Mouse (Mus musculus) olfactory bulb, adult 2 months (tissue): ENCODE measurements around the gene Wrnip1.

Source experiments
- CTCF ChIP-seq: fragments of 200-500 bp; IDR thresholded peaks from 2 replicates; pipeline ENCODE4 v1.5.1; 2012; ENCODE audit warnings: low read depth, mild to moderate bottlenecking, low read length, moderate library complexity; ENCODE audit not compliant: insufficient read depth
- POLR2A ChIP-seq: fragments of 200-500 bp; IDR thresholded peaks from 2 replicates; pipeline ENCODE4 v1.6.1; 2012; ENCODE audit warnings: mild to moderate bottlenecking, low read depth, low read length, moderate library complexity; ENCODE audit not compliant: insufficient read depth

DNA sequence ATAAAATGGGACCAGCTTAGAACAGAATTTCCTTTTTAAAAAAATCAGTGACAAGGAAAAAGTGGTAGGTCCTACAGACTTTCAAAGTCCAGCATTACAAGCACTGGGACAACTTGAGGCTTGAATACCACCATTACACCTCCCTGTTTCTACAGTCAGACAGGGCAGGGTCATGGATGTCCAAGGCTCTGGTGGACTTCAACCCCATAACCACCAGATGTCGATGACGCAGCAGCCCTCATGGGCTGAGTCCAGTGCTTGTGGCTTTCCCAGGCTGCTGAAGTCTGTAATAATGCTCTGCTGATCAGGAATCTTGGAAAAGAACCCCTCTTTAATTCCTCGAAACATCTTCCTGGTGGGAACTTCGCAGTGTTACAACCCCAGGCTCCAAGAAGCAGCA is 50.7 kb downstream of the Wrnip1 start:
- no peak for TF ChIP-seq CTCF
- TF ChIP-seq POLR2A, result no peak
